Mouse (Mus musculus) heart, adult 2 months (tissue): ENCODE results near the gene Alkbh2.

ENCODE experiments used
- CTCF ChIP-seq: fragments of 200-600 bp; IDR thresholded peaks from 2 replicates; pipeline ENCODE4 v1.8.1; 2022; ENCODE audit warnings: antibody characterized with exemption, mild to moderate bottlenecking, moderate library complexity
- EP300 ChIP-seq: fragments of 200-500 bp; IDR thresholded peaks from 2 replicates; pipeline ENCODE4 v1.6.1; 2011; ENCODE audit warnings: low read depth, low read length, control low read depth; ENCODE audit not compliant: insufficient read depth
- POLR2A ChIP-seq: fragments of 200-500 bp; IDR thresholded peaks from 2 replicates; pipeline ENCODE4 v1.6.1; 2011; ENCODE audit warnings: mild to moderate bottlenecking, low read depth, low read length, control low read depth; ENCODE audit not compliant: insufficient read depth

DNA sequence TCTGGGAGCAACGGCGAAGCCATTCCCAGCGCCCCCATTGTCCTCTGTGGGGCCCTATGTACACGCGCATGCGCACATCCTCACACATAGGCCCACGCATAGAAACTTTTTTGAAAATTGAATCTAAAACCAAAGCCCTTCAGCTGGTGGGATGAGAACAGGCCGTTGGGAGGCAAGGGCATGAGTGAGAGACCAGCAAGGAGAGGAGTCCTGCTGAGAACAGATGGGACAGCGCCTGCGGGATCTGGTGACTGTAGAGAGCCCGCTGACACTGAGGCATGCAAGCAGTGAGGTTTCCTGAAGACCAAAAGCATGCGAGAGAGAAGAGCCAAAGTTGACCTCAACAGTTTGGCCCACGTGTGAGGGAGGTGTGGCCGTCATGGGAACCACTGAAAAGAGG lies 42.5 kb downstream of the Alkbh2 start:
- TF ChIP-seq CTCF (no peak), POLR2A (no peak), EP300 (no peak)
